Mouse (Mus musculus) bone marrow, adult 2 months (tissue): ENCODE results near the gene Pard6b.

ENCODE experiments used
- CTCF ChIP-seq: fragments of 200-500 bp; IDR thresholded peaks from 2 replicates; pipeline ENCODE4 v1.5.1; 2011; ENCODE audit warnings: low read length, control low read depth; ENCODE audit not compliant: control insufficient read depth, insufficient read depth
- POLR2A ChIP-seq: fragments of 200-500 bp; IDR thresholded peaks from 2 replicates; pipeline ENCODE4 v1.6.1; 2011; ENCODE audit warnings: low read depth, mild to moderate bottlenecking, control low read depth, low read length, borderline replicate concordance; ENCODE audit not compliant: control insufficient read depth

- no peak for TF ChIP-seq POLR2A
- TF ChIP-seq CTCF: no peak
These were observed 6.0 kb downstream of the Pard6b start for GRCm38 (mm10) chr2:168086839-168087238.
